Mouse (Mus musculus): ENCODE measurements at regions not wholly inside any gene's neighbourhood (a gene's known extent, or its start where the extent isn't known, plus 50 kb on each side); places are given as distances from the start of the nearest gene placed in this dataset.

GRCm38 (mm10) chr8:126675153-126675552 is 81.4 kb upstream of the Irf2bp2 start:
- DNase-seq: no peak

GRCm38 (mm10) chr8:126673038-126673740 is 79.4 kb upstream of the Irf2bp2 start:
- DNase-seq: no peak

- DNase-seq: no peak
Measured at GRCm38 (mm10) chr8:126671594-126671993, 77.8 kb upstream of the Irf2bp2 start.

- no peak for DNase-seq
Measured at GRCm38 (mm10) chr8:126669919-126670318, 76.1 kb upstream of the Irf2bp2 start.

GRCm38 (mm10) chr8:126669154-126669553 is 75.4 kb upstream of the Irf2bp2 start:
- DNase-seq: no peak

- no peak for DNase-seq
Measured at GRCm38 (mm10) chr8:126668657-126669025, 74.9 kb upstream of the Irf2bp2 start.

GRCm38 (mm10) chr8:126667721-126668656 is 74.2 kb upstream of the Irf2bp2 start:
- DNase-seq: no peak

GRCm38 (mm10) chr8:126667086-126667720 is 73.4 kb upstream of the Irf2bp2 start:
- no peak for DNase-seq

- peak; percentile 90 for DNase-seq
Measured at GRCm38 (mm10) chr8:126666327-126667085, 72.7 kb upstream of the Irf2bp2 start.

GRCm38 (mm10) chr8:126665581-126666241 is 71.9 kb upstream of the Irf2bp2 start:
- peak; percentile 23 for DNase-seq

GRCm38 (mm10) chr8:126664891-126665290 is 71.1 kb upstream of the Irf2bp2 start:
- DNase-seq: no peak

GRCm38 (mm10) chr8:126662797-126663784 is 69.3 kb upstream of the Irf2bp2 start:
- DNase-seq: no peak

GRCm38 (mm10) chr8:126662151-126662550 is 68.4 kb upstream of the Irf2bp2 start:
- DNase-seq: no peak

- no peak for DNase-seq
Measured at GRCm38 (mm10) chr8:126661511-126662142, 67.8 kb upstream of the Irf2bp2 start.

GRCm38 (mm10) chr8:126660658-126661316 is 67.0 kb upstream of the Irf2bp2 start:
- no peak for DNase-seq

GRCm38 (mm10) chr8:126659691-126660657 is 66.2 kb upstream of the Irf2bp2 start:
- DNase-seq: no peak

- DNase-seq: no peak
Measured at GRCm38 (mm10) chr8:126657546-126657945, 63.8 kb upstream of the Irf2bp2 start.

- DNase-seq: no peak
Measured at GRCm38 (mm10) chr8:126656554-126657260, 62.9 kb upstream of the Irf2bp2 start.

Measured in liver (tissue).